Mouse (Mus musculus): Measurements from ENCODE around the gene Cdh23. TPM values are rescaled to one million over a fixed set of nuclear protein-coding genes. Genes with fewer than 3 reads are reported as not detected.

Gene Cdh23
- polyA plus RNA-seq, 1 experiment: 0.19 TPM

GRCm38 (mm10) chr10:60310629-60311028 lies 385.7 kb downstream of the Cdh23 start:
- Histone ChIP-seq H3ac (ENCODE audit: control insufficient read depth, insufficient read length, low read depth) (no peak overlapping the region), H3K27me3 (ENCODE audit: control insufficient read depth, insufficient read depth, insufficient read length) (peaks cover 7% of the 10 kb centered on the region), H3K4me3 (ENCODE audit: insufficient read depth, poor library complexity, severe bottlenecking) (no peak overlapping the region), H3K79me2 (ENCODE audit: control insufficient read depth, insufficient read depth) (no peaks in the 10 kb centered on the region), H3K36me3 (ENCODE audit: control insufficient read depth, insufficient read depth) (no peaks in the 10 kb centered on the region), H3K79me3 (ENCODE audit: low read depth) (no peaks in the 10 kb centered on the region)
- no peak for TF ChIP-seq USF1 (IDR thresholded peaks at IDR 0.05; ENCODE audit: low read depth)
- TF ChIP-seq MAX (IDR thresholded peaks at IDR 0.05): no peak
- no peak for TF ChIP-seq FOSL1 (IDR thresholded peaks at IDR 0.05; ENCODE audit: insufficient read depth, low read length, poor library complexity, severe bottlenecking)
- TF ChIP-seq MYOG (IDR thresholded peaks at IDR 0.05; ENCODE audit: control insufficient read depth, extremely low read depth, insufficient read length): no peak
- no peak for TF ChIP-seq CEBPB (IDR thresholded peaks at IDR 0.05; ENCODE audit: low read depth)
- no peak for TF ChIP-seq MYOD1 (IDR thresholded peaks at IDR 0.05; ENCODE audit: control insufficient read depth, insufficient read length, low read depth)
- no peak for TF ChIP-seq CTCF (IDR thresholded peaks at IDR 0.05; ENCODE audit: control insufficient read depth, insufficient read depth, insufficient read length)

GRCm38 (mm10) chr10:60304854-60305628 lies 391.2 kb downstream of the Cdh23 start:
- no peak overlapping the region for H3ac ChIP-seq (ENCODE audit: control insufficient read depth, insufficient read length, low read depth)
- TF ChIP-seq FOSL1 (IDR thresholded peaks at IDR 0.05; ENCODE audit: insufficient read depth, low read length, poor library complexity, severe bottlenecking): no peak
- TF ChIP-seq CTCF (IDR thresholded peaks at IDR 0.05; ENCODE audit: control insufficient read depth, insufficient read depth, insufficient read length): no peak
- TF ChIP-seq MYOD1 (IDR thresholded peaks at IDR 0.05; ENCODE audit: control insufficient read depth, insufficient read length, low read depth): no peak
- H3K79me2 ChIP-seq (ENCODE audit: control insufficient read depth, insufficient read depth): no peaks in the 10 kb centered on the region
- H3K4me3 ChIP-seq (ENCODE audit: insufficient read depth, poor library complexity, severe bottlenecking): no peak overlapping the region
- H3K36me3 ChIP-seq (ENCODE audit: control insufficient read depth, insufficient read depth): peaks cover 27% of the 10 kb centered on the region
- H3K79me3 ChIP-seq (ENCODE audit: low read depth): no peaks in the 10 kb centered on the region
- H3K27me3 ChIP-seq (ENCODE audit: control insufficient read depth, insufficient read depth, insufficient read length): peaks cover 3% of the 10 kb centered on the region

- peaks cover 43% of the 10 kb centered on the region for H3K36me3 ChIP-seq (ENCODE audit: control insufficient read depth, insufficient read depth)
- no peaks in the 10 kb centered on the region for H3K79me3 ChIP-seq (ENCODE audit: low read depth)
- H3K79me2 ChIP-seq (ENCODE audit: control insufficient read depth, insufficient read depth): no peaks in the 10 kb centered on the region
- H3K4me3 ChIP-seq (ENCODE audit: insufficient read depth, poor library complexity, severe bottlenecking): no peak overlapping the region
- no peaks in the 10 kb centered on the region for H3K27me3 ChIP-seq (ENCODE audit: control insufficient read depth, insufficient read depth, insufficient read length)
- TF ChIP-seq USF1 (IDR thresholded peaks at IDR 0.05; ENCODE audit: low read depth) (no peak), MAX (IDR thresholded peaks at IDR 0.05) (no peak), CEBPB (IDR thresholded peaks at IDR 0.05; ENCODE audit: low read depth) (no peak), CTCF (IDR thresholded peaks at IDR 0.05; ENCODE audit: control insufficient read depth, insufficient read depth, insufficient read length) (no peak), MYOG (IDR thresholded peaks at IDR 0.05; ENCODE audit: control insufficient read depth, extremely low read depth, insufficient read length) (no peak), MYOD1 (IDR thresholded peaks at IDR 0.05; ENCODE audit: control insufficient read depth, insufficient read length, low read depth) (no peak), FOSL1 (IDR thresholded peaks at IDR 0.05; ENCODE audit: insufficient read depth, low read length, poor library complexity, severe bottlenecking) (no peak)
- H3ac ChIP-seq (ENCODE audit: control insufficient read depth, insufficient read length, low read depth): no peak overlapping the region
These were observed 392.9 kb downstream of the Cdh23 start for GRCm38 (mm10) chr10:60303419-60303818.

GRCm38 (mm10) chr10:60299636-60300035 lies 396.7 kb downstream of the Cdh23 start:
- TF ChIP-seq USF1 (IDR thresholded peaks at IDR 0.05; ENCODE audit: low read depth) (no peak), CTCF (IDR thresholded peaks at IDR 0.05; ENCODE audit: control insufficient read depth, insufficient read depth, insufficient read length) (no peak), MAX (IDR thresholded peaks at IDR 0.05) (no peak), MYOD1 (IDR thresholded peaks at IDR 0.05; ENCODE audit: control insufficient read depth, insufficient read length, low read depth) (no peak), MYOG (IDR thresholded peaks at IDR 0.05; ENCODE audit: control insufficient read depth, extremely low read depth, insufficient read length) (no peak), CEBPB (IDR thresholded peaks at IDR 0.05; ENCODE audit: low read depth) (no peak), FOSL1 (IDR thresholded peaks at IDR 0.05; ENCODE audit: insufficient read depth, low read length, poor library complexity, severe bottlenecking) (no peak)
- H3K79me2 ChIP-seq (ENCODE audit: control insufficient read depth, insufficient read depth): no peaks in the 10 kb centered on the region
- peaks cover 77% of the 10 kb centered on the region for H3K36me3 ChIP-seq (ENCODE audit: control insufficient read depth, insufficient read depth)
- H3K4me3 ChIP-seq (ENCODE audit: insufficient read depth, poor library complexity, severe bottlenecking): no peak overlapping the region
- no peak overlapping the region for H3ac ChIP-seq (ENCODE audit: control insufficient read depth, insufficient read length, low read depth)
- no peaks in the 10 kb centered on the region for H3K79me3 ChIP-seq (ENCODE audit: low read depth)
- H3K27me3 ChIP-seq (ENCODE audit: control insufficient read depth, insufficient read depth, insufficient read length): no peaks in the 10 kb centered on the region

GRCm38 (mm10) chr10:60296027-60296426 lies 400.3 kb downstream of the Cdh23 start:
- TF ChIP-seq MAX (IDR thresholded peaks at IDR 0.05) (no peak), MYOG (IDR thresholded peaks at IDR 0.05; ENCODE audit: control insufficient read depth, extremely low read depth, insufficient read length) (no peak), FOSL1 (IDR thresholded peaks at IDR 0.05; ENCODE audit: insufficient read depth, low read length, poor library complexity, severe bottlenecking) (no peak), MYOD1 (IDR thresholded peaks at IDR 0.05; ENCODE audit: control insufficient read depth, insufficient read length, low read depth) (no peak), CEBPB (IDR thresholded peaks at IDR 0.05; ENCODE audit: low read depth) (no peak), USF1 (IDR thresholded peaks at IDR 0.05; ENCODE audit: low read depth) (no peak), CTCF (IDR thresholded peaks at IDR 0.05; ENCODE audit: control insufficient read depth, insufficient read depth, insufficient read length) (no peak)
- Histone ChIP-seq H3K4me3 (ENCODE audit: insufficient read depth, poor library complexity, severe bottlenecking) (no peak overlapping the region), H3ac (ENCODE audit: control insufficient read depth, insufficient read length, low read depth) (no peak overlapping the region), H3K79me2 (ENCODE audit: control insufficient read depth, insufficient read depth) (peaks cover 16% of the 10 kb centered on the region), H3K79me3 (ENCODE audit: low read depth) (peaks cover 8% of the 10 kb centered on the region), H3K27me3 (ENCODE audit: control insufficient read depth, insufficient read depth, insufficient read length) (no peaks in the 10 kb centered on the region), H3K36me3 (ENCODE audit: control insufficient read depth, insufficient read depth) (peaks cover 87% of the 10 kb centered on the region)

All from C2C12 (cell line).